Mouse (Mus musculus): ENCODE data around the gene Idi1. TPM values are rescaled to one million over a fixed set of nuclear protein-coding genes. Genes with fewer than 3 reads are reported as not detected.
A peak's percentile ranks its signal among the peaks of the same experiment; 100 is the strongest.
"Not testable (repeated sequence)": the region's sequence is repeated elsewhere in the genome, so short reads cannot be mapped to it uniquely, and the experiment has no call there.

The Idi1 gene
- polyA plus RNA-seq, 1 experiment from 2014 or later, result 115 TPM

- H3K36me3 ChIP-seq (replicated peaks), result peaks cover 41% of the 10 kb centered on the region
- no peaks in the 10 kb centered on the region for H3K9me3 ChIP-seq
- no peaks in the 10 kb centered on the region for H3K27me3 ChIP-seq (replicated peaks; ENCODE audit: low read depth, poor library complexity, severe bottlenecking)
- 86% methylated on average over 3 of the region's 3 CpGs for WGBS
- H3K27ac ChIP-seq (replicated peaks), result no peak overlapping the region
- DNase-seq (ENCODE audit: low spot score), result no peak
- H3K4me3 ChIP-seq, result no peak overlapping the region
- peaks cover 8% of the 10 kb centered on the region for H3K4me1 ChIP-seq
Observed at GRCm38 (mm10) chr13:8864990-8865389, 20.3 kb upstream of the Idi1 start.

GRCm38 (mm10) chr13:8866612-8867011 is 18.7 kb upstream of the Idi1 start:
- no peaks in the 10 kb centered on the region for H3K27me3 ChIP-seq (replicated peaks; ENCODE audit: low read depth, poor library complexity, severe bottlenecking)
- H3K9me3 ChIP-seq, result no peaks in the 10 kb centered on the region
- DNase-seq (ENCODE audit: low spot score), result no peak
- H3K4me1 ChIP-seq, result peaks cover 10% of the 10 kb centered on the region
- no peak overlapping the region for H3K27ac ChIP-seq (replicated peaks)
- peaks cover 26% of the 10 kb centered on the region for H3K36me3 ChIP-seq (replicated peaks)
- H3K4me3 ChIP-seq, result no peak overlapping the region
- WGBS, result 91% methylated on average over 7 of the region's 7 CpGs

GRCm38 (mm10) chr13:8869578-8870157 is 15.6 kb upstream of the Idi1 start:
- no peaks in the 10 kb centered on the region for H3K27me3 ChIP-seq (replicated peaks; ENCODE audit: low read depth, poor library complexity, severe bottlenecking)
- H3K9me3 ChIP-seq, result no peaks in the 10 kb centered on the region
- no peak for DNase-seq (ENCODE audit: low spot score)
- H3K36me3 ChIP-seq (replicated peaks), result peaks cover 19% of the 10 kb centered on the region
- WGBS, result 79% methylated on average over 5 of the region's 5 CpGs
- H3K4me1 ChIP-seq, result peaks cover 15% of the 10 kb centered on the region
- peak overlapping the region; percentile 92; the same call in 1 of the 2 replicates for H3K27ac ChIP-seq (replicated peaks)
- peak overlapping the region; percentile 92 for H3K4me3 ChIP-seq

GRCm38 (mm10) chr13:8870160-8870509 is 15.2 kb upstream of the Idi1 start:
- WGBS, result 9% methylated on average over 9 of the region's 9 CpGs
- H3K9me3 ChIP-seq, result no peaks in the 10 kb centered on the region
- no peak for DNase-seq (ENCODE audit: low spot score)
- H3K4me1 ChIP-seq, result peaks cover 15% of the 10 kb centered on the region
- no peaks in the 10 kb centered on the region for H3K27me3 ChIP-seq (replicated peaks; ENCODE audit: low read depth, poor library complexity, severe bottlenecking)
- peaks cover 14% of the 10 kb centered on the region for H3K36me3 ChIP-seq (replicated peaks)
- peak overlapping the region; percentile 92 for H3K4me3 ChIP-seq
- H3K27ac ChIP-seq (replicated peaks), result peak overlapping the region; percentile 92

- Histone ChIP-seq H3K9me3 (no peaks in the 10 kb centered on the region), H3K4me3 (peak overlapping the region; percentile 92), H3K4me1 (peaks cover 15% of the 10 kb centered on the region), H3K27me3 (replicated peaks; ENCODE audit: low read depth, poor library complexity, severe bottlenecking) (no peaks in the 10 kb centered on the region), H3K27ac (replicated peaks) (peak overlapping the region; percentile 92), H3K36me3 (replicated peaks) (peaks cover 14% of the 10 kb centered on the region)
- WGBS, result under 1% methylated on average over 57 of the region's 57 CpGs
- peak; percentile 90 for DNase-seq (ENCODE audit: low spot score)
Observed at GRCm38 (mm10) chr13:8870510-8871313, 14.6 kb upstream of the Idi1 start.

- H3K27ac ChIP-seq (replicated peaks), result peak within 1 kb of the TSS; percentile 92
- 2% methylated on average over 18 of the region's 18 CpGs for WGBS
- H3K4me1 ChIP-seq, result peaks cover 15% of the 10 kb centered on the region
- no peaks in the 10 kb centered on the region for H3K27me3 ChIP-seq (replicated peaks; ENCODE audit: low read depth, poor library complexity, severe bottlenecking)
- DNase-seq (ENCODE audit: low spot score), result peak; percentile 27
- no peaks in the 10 kb centered on the region for H3K9me3 ChIP-seq
- H3K4me3 ChIP-seq, result peak within 1 kb of the TSS; percentile 92
- H3K36me3 ChIP-seq (replicated peaks), result peaks cover 9% of the 10 kb centered on the region
Observed at GRCm38 (mm10) chr13:8871314-8871962, 13.9 kb upstream of the Idi1 start, which contains the start of gene Wdr37. Gene Wdr37, minus strand, starts transcription at chr13:8871909.

- WGBS, result 88% methylated on average over 1 of the region's 1 CpGs
- H3K4me1 ChIP-seq, result peaks cover 15% of the 10 kb centered on the region
- H3K9me3 ChIP-seq, result no peaks in the 10 kb centered on the region
- no peaks in the 10 kb centered on the region for H3K27me3 ChIP-seq (replicated peaks; ENCODE audit: low read depth, poor library complexity, severe bottlenecking)
- no peak overlapping the region for H3K4me3 ChIP-seq
- H3K36me3 ChIP-seq (replicated peaks), result no peaks in the 10 kb centered on the region
- DNase-seq (ENCODE audit: low spot score), result no peak
- H3K27ac ChIP-seq (replicated peaks), result no peak overlapping the region
Observed at GRCm38 (mm10) chr13:8873776-8874175, 11.5 kb upstream of the Idi1 start.

GRCm38 (mm10) chr13:8881611-8882010 is 3.7 kb upstream of the Idi1 start:
- Histone ChIP-seq H3K4me3 (no peak overlapping the region), H3K27me3 (replicated peaks; ENCODE audit: low read depth, poor library complexity, severe bottlenecking) (no peaks in the 10 kb centered on the region), H3K9me3 (no peaks in the 10 kb centered on the region), H3K27ac (replicated peaks) (no peak overlapping the region), H3K4me1 (0 out of 2 replicates have a peak, but pooled peaks cover 5% of the 10 kb centered on the region), H3K36me3 (replicated peaks) (no peaks in the 10 kb centered on the region)
- WGBS, result 71% methylated on average over 3 of the region's 3 CpGs
- DNase-seq (ENCODE audit: low spot score), result no peak

- not testable (repeated sequence) for H3K27ac ChIP-seq (replicated peaks); H3K4me3 ChIP-seq
- WGBS, result 83% methylated on average over 5 of the region's 5 CpGs
Observed at GRCm38 (mm10) chr13:8883870-8884269, 1.4 kb upstream of the Idi1 start.

GRCm38 (mm10) chr13:8886185-8886560 is 872 bp downstream of the Idi1 start:
- Histone ChIP-seq H3K27me3 (replicated peaks; ENCODE audit: low read depth, poor library complexity, severe bottlenecking) (no peaks in the 10 kb centered on the region), H3K4me3 (peak overlapping the region; percentile 82), H3K27ac (replicated peaks) (peak overlapping the region; percentile 98), H3K9me3 (no peaks in the 10 kb centered on the region), H3K4me1 (peaks cover 12% of the 10 kb centered on the region), H3K36me3 (replicated peaks) (peaks cover 24% of the 10 kb centered on the region)
- 7% methylated on average over 9 of the region's 9 CpGs for WGBS
- DNase-seq (ENCODE audit: low spot score), result no peak

More at GRCm38 (mm10) chr13:8883870-8884269, 1.4 kb upstream of the Idi1 start:
- not testable (repeated sequence) for H3K27me3 ChIP-seq (replicated peaks; ENCODE audit: low read depth, poor library complexity, severe bottlenecking); H3K9me3 ChIP-seq; DNase-seq (ENCODE audit: low spot score)
- H3K36me3 ChIP-seq (replicated peaks), result peaks cover 12% of the 10 kb centered on the region
- peaks cover 12% of the 10 kb centered on the region for H3K4me1 ChIP-seq

GRCm38 (mm10) chr13:8888603-8889002 is 3.3 kb downstream of the Idi1 start:
- Histone ChIP-seq H3K4me3 (no peak overlapping the region), H3K27me3 (replicated peaks; ENCODE audit: low read depth, poor library complexity, severe bottlenecking) (no peaks in the 10 kb centered on the region), H3K9me3 (no peaks in the 10 kb centered on the region), H3K4me1 (peaks cover 12% of the 10 kb centered on the region), H3K36me3 (replicated peaks) (peaks cover 38% of the 10 kb centered on the region), H3K27ac (replicated peaks) (no peak overlapping the region)
- 93% methylated on average over 1 of the region's 1 CpGs for WGBS
- DNase-seq (ENCODE audit: low spot score), result no peak

- not testable (repeated sequence) for H3K36me3 ChIP-seq (replicated peaks); H3K27ac ChIP-seq (replicated peaks); DNase-seq (ENCODE audit: low spot score); H3K27me3 ChIP-seq (replicated peaks; ENCODE audit: low read depth, poor library complexity, severe bottlenecking); H3K4me1 ChIP-seq; H3K4me3 ChIP-seq
- 92% methylated on average over 2 of the region's 2 CpGs for WGBS
- peaks cover 21% of the 10 kb centered on the region for H3K9me3 ChIP-seq
Observed at GRCm38 (mm10) chr13:8905986-8906385, 20.7 kb downstream of the Idi1 start.

Measured in embryonic facial prominence, embryonic 10.5 days (tissue).